Mouse (Mus musculus) kidney, embryonic 15.5 days (tissue): ENCODE measurements around the gene Ctxn2. TPM values are rescaled to one million over a fixed set of nuclear protein-coding genes. Genes with fewer than 3 reads are reported as not detected.
"Not testable (repeated sequence)": the region's sequence is repeated elsewhere in the genome, so short reads cannot be mapped to it uniquely, and the experiment has no call there.

ENCODE experiments used
- ATAC-seq: fragments of 200-750 bp; cut with Nextera tagmentation; replicated peaks from 2 replicates; pipeline ENCODE4 v1.8.0; 2017; ENCODE audit warnings: moderate TSS enrichment; ENCODE audit not compliant: low FRiP score
- H3K27ac ChIP-seq: fragments of 300-500 bp; sonication (generic); 2 replicates; pipeline ENCODE4 v1.5.1; 2015; ENCODE audit warnings: mild to moderate bottlenecking, inconsistent platforms
- H3K27me3 ChIP-seq: fragments of 300-500 bp; sonication (generic); 2 replicates; pipeline ENCODE4 v1.6.1; 2015; ENCODE audit warnings: inconsistent platforms
- H3K36me3 ChIP-seq: fragments of 300-500 bp; sonication (generic); 2 replicates; pipeline ENCODE4 v1.6.1; 2015; ENCODE audit warnings: inconsistent platforms
- H3K4me1 ChIP-seq: fragments of 300-500 bp; sonication (generic); 2 replicates; pipeline ENCODE4 v1.6.1; 2015; ENCODE audit warnings: inconsistent platforms
- H3K4me2 ChIP-seq: fragments of 300-500 bp; sonication (generic); 2 replicates; pipeline ENCODE4 v1.6.1; 2015; ENCODE audit warnings: moderate library complexity, mild to moderate bottlenecking, inconsistent platforms
- H3K4me3 ChIP-seq: fragments of 300-500 bp; sonication (generic); replicated peaks from 2 replicates; pipeline ENCODE4 v1.5.1; 2015; ENCODE audit warnings: mild to moderate bottlenecking, inconsistent platforms
- H3K9ac ChIP-seq: fragments of 300-500 bp; sonication (generic); 2 replicates; pipeline ENCODE4 v1.6.1; 2015; ENCODE audit warnings: mild to moderate bottlenecking, inconsistent platforms
- H3K9me3 ChIP-seq: fragments of 300-500 bp; sonication (generic); replicated peaks from 2 replicates; pipeline ENCODE4 v1.6.1; 2016; ENCODE audit warnings: inconsistent platforms
- WGBS: fragments of 180-500 bp; shearing (Covaris S2); methylation state at CpG from one replicate; pipeline ENCODE4 v1.1.7; 2015; ENCODE audit warnings: mixed read lengths; 5-methylcytosine and 5-hydroxymethylcytosine counted together
- polyA plus RNA-seq: library from polyadenylated mRNA; unstranded; fragments of >200 nt; fragmentation: Nextera tagmentation; extraction: Ambion mirVana; gene quantifications from 2 replicates; pipeline ENCODE4 v1.2.1, GENCODE M21; 2015

The Ctxn2 gene
- polyA plus RNA-seq, result not detected in 2 replicates

DNA sequence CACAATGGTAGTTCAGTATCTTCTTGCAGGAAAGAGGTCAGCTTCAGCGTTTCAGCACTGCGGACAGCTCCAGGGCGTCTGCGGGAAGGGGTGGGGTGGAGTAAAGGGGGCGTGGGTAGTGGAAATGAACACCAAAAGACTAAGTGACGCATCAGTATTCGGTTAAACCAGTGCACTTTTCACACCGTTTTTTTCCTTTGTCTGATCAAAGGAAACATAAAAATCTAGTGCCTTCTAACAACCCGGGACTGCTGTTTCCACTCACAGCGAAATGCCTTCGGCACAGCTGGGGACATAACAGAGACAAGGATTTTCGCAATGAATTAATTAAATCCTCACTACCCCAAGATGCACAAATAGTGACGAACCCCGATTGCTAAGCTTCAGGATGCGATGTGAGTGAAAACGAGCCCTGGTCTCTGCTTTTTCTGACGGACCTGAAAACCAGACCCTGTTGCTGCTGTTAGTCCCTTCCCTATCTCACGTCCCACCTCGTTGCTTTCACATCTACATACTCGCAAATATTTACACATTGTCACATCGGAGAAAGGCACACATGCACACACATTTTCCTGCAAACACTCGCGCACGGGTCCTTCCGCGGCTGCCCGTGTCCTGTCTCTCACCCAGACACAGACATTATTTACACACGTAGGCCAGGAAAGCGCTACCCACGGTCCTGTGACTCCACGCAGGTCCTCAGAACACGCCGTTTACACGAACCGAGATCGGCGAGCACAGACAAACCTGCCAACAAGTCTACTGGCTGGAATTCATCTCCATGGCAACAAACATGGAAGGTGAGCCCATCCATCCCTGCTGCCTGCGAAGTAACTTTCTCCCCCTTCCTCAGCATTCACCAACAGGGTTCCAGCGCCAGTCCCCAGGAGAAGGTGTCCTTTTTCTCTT, at the start of gene Ctxn2:
Gene Ctxn2 (plus strand): TSS at position 790 of the 909 bp plus-strand sequence.
- Histone ChIP-seq H3K9me3 (no peaks in the 10 kb centered on the region), H3K4me3 (peak within 1 kb of the TSS; percentile 38), H3K27me3 (peaks cover 16% of the 10 kb centered on the region), H3K4me2 (peak within 1 kb of the TSS; percentile 74), H3K9ac (no peak within 1 kb of the TSS), H3K4me1 (peaks cover 10% of the 10 kb centered on the region), H3K36me3 (no peaks in the 10 kb centered on the region), H3K27ac (no peak within 1 kb of the TSS)
- WGBS, result 1% methylated on average over 39 of the region's 39 CpGs
- ATAC-seq, result peak; percentile 67; the same call in 1 of the 2 replicates

GRCm38 (mm10) chr2:125088757-125089156, 47.7 kb upstream of the Ctxn2 start:
- no peaks in the 10 kb centered on the region for H3K27me3 ChIP-seq
- H3K9me3 ChIP-seq, result no peaks in the 10 kb centered on the region
- 96% methylated on average over 7 of the region's 7 CpGs for WGBS
- no peak for ATAC-seq
- peaks cover 65% of the 10 kb centered on the region for H3K36me3 ChIP-seq
- no peak overlapping the region for H3K9ac ChIP-seq
- peaks cover 5% of the 10 kb centered on the region for H3K4me1 ChIP-seq
- H3K27ac ChIP-seq, result no peak overlapping the region
- H3K4me2 ChIP-seq, result no peak overlapping the region
- no peak overlapping the region for H3K4me3 ChIP-seq

- not testable (repeated sequence) for ATAC-seq, H3K27me3 ChIP-seq, H3K27ac ChIP-seq, H3K4me1 ChIP-seq, H3K9ac ChIP-seq, H3K9me3 ChIP-seq, H3K4me2 ChIP-seq, H3K4me3 ChIP-seq
- peaks cover 67% of the 10 kb centered on the region for H3K36me3 ChIP-seq
- 60% methylated on average over 3 of the region's 3 CpGs for WGBS
Observed at GRCm38 (mm10) chr2:125092123-125092522, 44.4 kb upstream of the Ctxn2 start.

DNA sequence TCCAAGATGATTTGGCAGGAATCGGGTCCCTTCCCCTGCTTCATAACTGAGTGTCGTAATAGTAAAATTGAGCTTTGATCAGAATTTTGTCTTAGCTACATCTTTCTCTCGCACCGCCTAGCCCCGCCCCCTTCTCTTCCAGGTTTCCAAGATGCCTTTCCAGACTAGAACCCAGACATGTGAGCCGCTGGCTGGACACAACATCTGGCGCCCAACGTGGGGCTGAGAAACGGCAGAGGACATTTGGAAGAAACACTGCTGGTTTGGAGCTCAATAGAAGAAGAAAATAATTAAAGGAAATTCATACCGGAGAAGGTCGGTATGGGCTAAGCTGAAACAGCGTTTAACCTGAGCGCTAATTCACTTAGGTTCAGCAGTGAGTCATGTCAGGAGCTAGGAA, 32.0 kb upstream of the Ctxn2 start:
- WGBS, result 97% methylated on average over 13 of the region's 13 CpGs
- H3K36me3 ChIP-seq, result peaks cover 73% of the 10 kb centered on the region
- not testable (repeated sequence) for H3K9ac ChIP-seq, ATAC-seq, H3K9me3 ChIP-seq, H3K27me3 ChIP-seq, H3K4me3 ChIP-seq, H3K4me1 ChIP-seq, H3K4me2 ChIP-seq, H3K27ac ChIP-seq

GRCm38 (mm10) chr2:125106536-125106935, 30.0 kb upstream of the Ctxn2 start:
- ATAC-seq, H3K4me2 ChIP-seq, H3K9me3 ChIP-seq, H3K4me3 ChIP-seq, H3K27me3 ChIP-seq, H3K27ac ChIP-seq, H3K4me1 ChIP-seq, H3K9ac ChIP-seq: not testable (repeated sequence)
- 95% methylated on average over 4 of the region's 4 CpGs for WGBS
- peaks cover 64% of the 10 kb centered on the region for H3K36me3 ChIP-seq

- Histone ChIP-seq H3K4me3 (no peak overlapping the region), H3K4me1 (peaks cover 15% of the 10 kb centered on the region), H3K4me2 (no peak overlapping the region), H3K27me3 (no peaks in the 10 kb centered on the region), H3K9me3 (no peaks in the 10 kb centered on the region), H3K9ac (no peak overlapping the region), H3K27ac (no peak overlapping the region), H3K36me3 (peaks cover 16% of the 10 kb centered on the region)
- ATAC-seq, result no peak
- 79% methylated on average over 6 of the region's 6 CpGs for WGBS
Observed at GRCm38 (mm10) chr2:125119381-125120110, 16.9 kb upstream of the Ctxn2 start.

DNA sequence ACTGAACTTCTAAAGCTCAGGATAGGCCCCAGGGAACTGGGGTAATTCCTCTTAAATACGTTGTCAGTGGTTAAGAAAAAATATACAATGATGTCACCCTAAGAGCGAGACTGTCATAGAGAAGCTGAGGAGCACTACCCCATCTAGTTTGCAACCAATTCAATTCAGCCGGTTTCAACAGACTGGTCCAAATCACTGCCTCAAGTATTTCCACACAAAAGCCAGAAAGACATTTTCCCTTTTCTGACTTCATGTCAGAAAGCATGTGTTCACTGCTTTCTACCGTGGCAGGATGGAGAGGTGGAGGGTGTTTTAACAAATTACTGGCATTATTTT, 14.2 kb upstream of the Ctxn2 start:
- Histone ChIP-seq H3K4me1 (peaks cover 15% of the 10 kb centered on the region), H3K27me3 (peaks cover 4% of the 10 kb centered on the region; the same call in 1 of the 2 replicates), H3K27ac (peak overlapping the region; percentile 87; the same call in 1 of the 2 replicates), H3K4me2 (peak overlapping the region; percentile 79), H3K9me3 (no peaks in the 10 kb centered on the region), H3K9ac (peak overlapping the region; percentile 87), H3K4me3 (peak overlapping the region; percentile 78), H3K36me3 (no peaks in the 10 kb centered on the region)
- no peak for ATAC-seq
- 6% methylated on average over 4 of the region's 4 CpGs for WGBS

GRCm38 (mm10) chr2:125122624-125123476, 13.6 kb upstream of the Ctxn2 start:
- under 1% methylated on average over 48 of the region's 59 CpGs for WGBS
- peaks cover 4% of the 10 kb centered on the region; the same call in 1 of the 2 replicates for H3K27me3 ChIP-seq
- H3K27ac ChIP-seq, result peak overlapping the region; percentile 87
- no peaks in the 10 kb centered on the region for H3K36me3 ChIP-seq
- H3K4me1 ChIP-seq, result peaks cover 15% of the 10 kb centered on the region
- peak overlapping the region; percentile 87 for H3K9ac ChIP-seq
- ATAC-seq, result peak; percentile 85
- H3K9me3 ChIP-seq, result no peaks in the 10 kb centered on the region
- H3K4me2 ChIP-seq, result peak overlapping the region; percentile 79
- H3K4me3 ChIP-seq, result peak overlapping the region; percentile 78

DNA sequence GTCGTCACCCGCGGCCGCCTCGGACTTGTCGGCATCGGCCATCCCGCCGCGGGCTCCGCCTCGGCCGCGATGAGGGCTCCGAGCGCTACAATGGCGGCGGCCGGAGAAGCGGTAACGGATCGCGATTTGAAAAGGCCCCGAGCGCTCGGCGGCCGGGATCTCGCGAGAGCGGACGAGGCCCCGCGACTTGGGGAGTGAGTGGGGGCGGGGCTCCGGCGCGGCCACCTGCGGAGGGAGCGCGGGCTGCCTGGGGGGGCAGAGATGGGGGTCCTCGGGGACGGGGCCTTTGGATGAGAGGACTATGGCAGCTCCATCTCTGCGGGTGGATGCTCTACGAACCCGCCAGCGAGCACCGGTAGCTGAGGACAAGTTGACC, 13.0 kb upstream of the Ctxn2 start, which contains the start of gene Myef2:
Gene Myef2 (minus strand): TSS at position 185 of the 376 bp plus-strand sequence.
- peak within 1 kb of the TSS; percentile 87 for H3K9ac ChIP-seq
- H3K4me1 ChIP-seq, result peaks cover 15% of the 10 kb centered on the region
- peak within 1 kb of the TSS; percentile 79 for H3K4me2 ChIP-seq
- peaks cover 4% of the 10 kb centered on the region; the same call in 1 of the 2 replicates for H3K27me3 ChIP-seq
- ATAC-seq, result peak; percentile 92
- peak within 1 kb of the TSS; percentile 87 for H3K27ac ChIP-seq
- H3K4me3 ChIP-seq, result peak within 1 kb of the TSS; percentile 78
- H3K9me3 ChIP-seq, result no peaks in the 10 kb centered on the region
- under 1% methylated on average over 48 of the region's 48 CpGs for WGBS
- no peaks in the 10 kb centered on the region for H3K36me3 ChIP-seq

DNA sequence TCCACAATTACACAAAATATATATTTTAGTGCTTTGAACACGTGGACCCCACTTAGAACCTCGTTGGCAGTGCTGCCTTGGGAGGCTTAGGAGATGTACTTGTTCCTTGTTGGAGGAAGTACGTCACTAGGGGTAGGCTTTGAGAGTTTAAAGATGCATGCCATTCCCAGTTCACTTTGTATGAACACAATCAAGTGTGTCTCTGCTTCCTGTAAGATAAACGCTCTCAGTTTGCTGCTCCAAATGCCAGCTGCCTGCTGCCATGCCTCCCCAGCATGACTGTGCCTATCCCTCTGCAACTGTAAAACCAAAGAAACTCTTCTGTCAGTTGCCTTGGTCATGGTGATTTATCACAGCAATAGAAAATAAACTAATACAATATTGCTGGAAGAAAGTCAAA, 10.7 kb upstream of the Ctxn2 start:
- WGBS, result 44% methylated on average over 4 of the region's 4 CpGs
- Histone ChIP-seq H3K27ac (no peak overlapping the region), H3K27me3 (peaks cover 4% of the 10 kb centered on the region; the same call in 1 of the 2 replicates), H3K4me3 (no peak overlapping the region), H3K9me3 (no peaks in the 10 kb centered on the region), H3K4me2 (no peak overlapping the region), H3K4me1 (peaks cover 14% of the 10 kb centered on the region), H3K9ac (no peak overlapping the region), H3K36me3 (no peaks in the 10 kb centered on the region)
- ATAC-seq, result no peak

DNA sequence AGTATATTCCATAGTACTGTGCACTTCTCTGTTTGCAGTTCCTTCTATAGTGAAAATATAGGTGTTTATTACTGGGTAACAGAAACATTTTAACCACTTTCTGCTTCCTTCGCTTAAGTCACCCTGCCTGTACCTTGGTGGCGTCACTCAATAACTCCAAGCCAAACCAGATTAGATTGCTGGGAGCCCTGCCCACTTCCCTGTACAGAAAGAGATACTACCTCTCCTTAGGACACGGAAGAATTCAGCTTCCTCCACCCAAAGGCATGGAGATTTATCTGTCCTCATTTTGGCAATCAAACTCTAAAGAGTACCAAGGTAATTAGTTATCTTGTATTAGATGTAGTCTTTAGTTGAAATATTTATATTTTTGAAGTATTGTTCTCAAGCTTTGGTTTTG, 9.7 kb upstream of the Ctxn2 start:
- Histone ChIP-seq H3K9ac (no peak overlapping the region), H3K27ac (no peak overlapping the region), H3K36me3 (no peaks in the 10 kb centered on the region), H3K4me3 (no peak overlapping the region), H3K4me1 (peaks cover 7% of the 10 kb centered on the region), H3K4me2 (no peak overlapping the region), H3K9me3 (no peaks in the 10 kb centered on the region), H3K27me3 (peaks cover 4% of the 10 kb centered on the region; the same call in 1 of the 2 replicates)
- no peak for ATAC-seq
- 80% methylated on average over 3 of the region's 3 CpGs for WGBS
